In genomic region chr12:10533971-10534370, GRCm38 (mm10) we compare ENCODE assay signal across 15 mouse cellular contexts.
"Had no signal": no experiment of that assay in that cellular context is flagged by ENCODE, and none has a peak within 500 bp of the region (broad histone marks: within the 10 kb centered on the region; RNA-seq: fewer than 3 reads in every experiment).

No protein-coding gene starts in this region.

- DNase-seq: retina, postnatal 1 day; right cerebral cortex, adult 18-20 months; right cerebral cortex, postnatal 14 days; right cerebral cortex, postnatal 25 days; right cerebral cortex, postnatal 4 days; spleen, adult 18-20 months; thymus, adult 18-20 months; thymus, adult 2 months; thymus, postnatal 14 days; thymus, postnatal 25 days; thymus, postnatal 36 days; thymus, postnatal 4 days had no signal

- H3K9ac ChIP-seq: neural tube, embryonic 15.5 days; stomach, embryonic 15.5 days had no signal

- H3K9me3 ChIP-seq: neural tube, embryonic 15.5 days; stomach, embryonic 15.5 days had no signal

- H3K4me1 ChIP-seq: neural tube, embryonic 15.5 days; stomach, embryonic 15.5 days had no signal

- H3K4me3 ChIP-seq: neural tube, embryonic 15.5 days; stomach, embryonic 15.5 days had no signal

- H3K27me3 ChIP-seq: neural tube, embryonic 15.5 days; stomach, embryonic 15.5 days had no signal

- H3K27ac ChIP-seq: neural tube, embryonic 15.5 days; stomach, embryonic 15.5 days; stomach, postnatal 0 days had no signal

- H3K4me2 ChIP-seq: neural tube, embryonic 15.5 days; stomach, embryonic 15.5 days had no signal

- H3K36me3 ChIP-seq: neural tube, embryonic 15.5 days; stomach, embryonic 15.5 days had no signal
